Mouse (Mus musculus) intestine, embryonic 15.5 days (tissue): ENCODE results near the gene Rnf168. TPM values are rescaled to one million over a fixed set of nuclear protein-coding genes. Genes with fewer than 3 reads are reported as not detected.

Experiments used
- microRNA counts: library from miRNA; unstranded; fragments of <30 nt; microRNA quantifications from one replicate; lab custom pipeline; 2016
- polyA plus RNA-seq: library from polyadenylated mRNA; unstranded; fragments of >200 nt; fragmentation: Nextera tagmentation; extraction: Ambion mirVana; gene quantifications from 2 replicates; pipeline ENCODE4 v1.2.1, GENCODE M21; 2015

The Rnf168 gene
- polyA plus RNA-seq, 1 experiment from 2014 or later, result 29.0 TPM

MicroRNAs within 50 kb of the gene (microRNA counts, 519-probe panel; counts per million panel counts)
- microRNA mmu-miR-1946a (lab: Ali Mortazavi, UCI), result 2,040 counts per million, percentile 47 among the panel's probes with 10 or more counts

Other genes starting within 250 kb of the Rnf168 start
- gene Pak2, start 198.1 kb upstream of the Rnf168 start, polyA plus RNA-seq, result 33.8 and 38.3 TPM in 2 replicates
- 107 and 109 TPM in 2 replicates for gene Pigx, start 177.7 kb upstream of the Rnf168 start, polyA plus RNA-seq
- gene Cep19, start 177.7 kb upstream of the Rnf168 start, polyA plus RNA-seq, result 27.4 and 29.4 TPM in 2 replicates
- 13.7 and 13.8 TPM in 2 replicates for gene Nrros, start 111.9 kb upstream of the Rnf168 start, polyA plus RNA-seq
- gene Bex6, start 97.6 kb upstream of the Rnf168 start, polyA plus RNA-seq, result 0.30 and 0.34 TPM in 2 replicates
- 11.4 and 11.5 TPM in 2 replicates for gene Fbxo45, start 30.3 kb upstream of the Rnf168 start, polyA plus RNA-seq
- 17.5 and 21.0 TPM in 2 replicates for gene Wdr53, start 30.2 kb upstream of the Rnf168 start, polyA plus RNA-seq
- gene Smco1, start 6.0 kb upstream of the Rnf168 start, polyA plus RNA-seq, result not detected in 2 replicates
- 16.2 and 19.8 TPM in 2 replicates for gene Ubxn7, start 54.8 kb downstream of the Rnf168 start, polyA plus RNA-seq
- not detected in 2 replicates for gene Tm4sf19, start 123.0 kb downstream of the Rnf168 start, polyA plus RNA-seq
- gene Tctex1d2, start 142.2 kb downstream of the Rnf168 start, polyA plus RNA-seq, result 36.7 and 38.6 TPM in 2 replicates
- gene Pcyt1a, start 153.5 kb downstream of the Rnf168 start, polyA plus RNA-seq, result 63.5 and 65.5 TPM in 2 replicates
- 97.1 and 104 TPM in 2 replicates for gene Slc51a, start 210.4 kb downstream of the Rnf168 start, polyA plus RNA-seq
- 1.1 and 1.2 TPM in 2 replicates for gene Zdhhc19, start 218.8 kb downstream of the Rnf168 start, polyA plus RNA-seq